Mouse (Mus musculus): ENCODE measurements around the gene Pdzd7.

DNA sequence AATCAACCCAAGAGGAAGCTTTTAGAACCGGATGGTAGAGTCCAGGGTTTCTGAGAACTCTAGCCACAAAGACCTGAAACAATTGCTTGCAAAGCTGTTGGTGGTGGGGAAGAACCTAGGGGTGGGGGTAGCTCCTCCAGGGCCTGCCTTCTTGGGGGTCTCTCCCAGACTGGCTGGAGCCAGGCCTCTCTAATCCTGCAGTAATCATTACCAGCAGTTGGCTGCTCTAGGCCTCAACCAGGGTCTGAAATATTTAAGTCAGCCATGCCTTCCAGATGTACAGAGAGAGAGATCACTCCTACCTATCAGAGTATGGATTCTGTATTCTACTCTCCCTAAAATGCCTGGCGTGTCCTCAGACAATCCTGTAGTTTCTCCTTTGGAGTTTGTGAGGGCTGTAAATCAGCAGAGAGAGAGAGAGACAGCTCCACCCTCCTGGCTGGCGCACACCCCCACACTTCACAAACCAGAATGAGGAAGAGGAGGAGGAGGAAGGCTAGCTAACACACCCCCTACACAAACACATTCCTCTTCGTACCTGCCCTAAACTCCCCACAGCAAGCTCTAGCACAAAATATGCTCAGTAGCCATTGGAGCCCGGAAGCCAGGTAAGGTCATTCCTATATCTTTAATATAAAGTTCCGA, 31.8 kb downstream of the Pdzd7 start:
- TF ChIP-seq CTCF (IDR thresholded peaks at IDR 0.05; ENCODE audit: low read depth) = no peak
- TF ChIP-seq EP300 (IDR thresholded peaks at IDR 0.05; ENCODE audit: low read depth) = no peak
